Mouse (Mus musculus): Measurements from ENCODE around the gene Prpf18.

DNA sequence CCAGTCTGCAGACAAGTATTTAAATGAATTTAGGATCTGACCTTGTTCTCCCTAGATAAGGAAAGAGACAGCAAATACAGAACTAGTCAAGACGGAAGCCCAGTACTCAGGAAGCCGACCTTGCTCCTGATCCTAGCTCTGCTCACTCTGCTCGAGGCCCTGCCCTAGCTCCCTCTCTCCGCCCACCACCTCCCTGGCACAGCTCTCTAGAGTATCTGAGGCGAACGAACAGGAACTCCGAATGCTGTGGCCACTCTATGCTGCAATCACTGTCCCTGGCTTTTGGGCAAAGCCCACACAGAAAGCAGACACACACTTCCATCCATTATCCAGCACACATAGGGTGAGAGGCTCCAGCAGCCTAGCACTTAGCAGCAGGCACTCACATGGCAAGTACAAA lies 15.3 kb downstream of the Prpf18 start:
- TF ChIP-seq CTCF (IDR thresholded peaks at IDR 0.05; ENCODE audit: low read depth) (no peak), EP300 (IDR thresholded peaks at IDR 0.05; ENCODE audit: low read depth) (no peak)

Data from liver, postnatal 0 days (tissue).